Mouse (Mus musculus): ENCODE measurements at regions not wholly inside any gene's neighbourhood (a gene's known extent, or its start where the extent isn't known, plus 50 kb on each side); places are given as distances from the start of the nearest gene placed in this dataset.

DNA sequence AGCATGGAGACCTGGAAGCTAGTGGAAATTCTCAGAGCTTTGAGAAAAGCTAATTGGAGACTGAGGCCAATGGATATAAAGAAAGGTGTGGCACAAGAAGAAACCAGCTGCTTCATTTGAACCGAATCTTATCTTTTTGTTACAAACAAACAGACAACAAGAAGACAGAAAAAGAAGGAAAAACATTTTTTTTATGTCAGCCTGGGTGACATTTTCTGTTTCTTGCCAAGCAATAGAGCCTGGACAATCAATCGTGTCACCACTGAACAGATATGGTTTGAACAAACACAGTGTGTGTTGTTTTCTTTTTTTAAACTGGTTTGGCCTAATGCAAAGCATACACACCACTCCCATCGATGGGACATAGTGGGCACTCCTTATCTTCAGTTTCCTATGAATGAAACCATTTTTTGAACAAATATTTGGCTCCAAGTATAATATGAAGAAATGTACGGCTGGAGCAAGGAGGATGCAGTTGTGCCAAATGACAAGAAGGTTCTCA lies 244.3 kb upstream of the G2e3 start:
- TF ChIP-seq GABPA (IDR thresholded peaks at IDR 0.05; ENCODE audit: low read depth, low read length) (no peak), GATA1 (IDR thresholded peaks at IDR 0.05; ENCODE audit: low read depth, low read length) (no peak), E2F4 (IDR thresholded peaks at IDR 0.05; ENCODE audit: borderline replicate concordance, low read depth, low read length) (no peak), POLR2A (IDR thresholded peaks at IDR 0.05; ENCODE audit: control insufficient read depth in 1 of 2, insufficient read depth in 1 of 2, low read depth in 1 of 2, low read length in 2 of 2, poor library complexity in 1 of 2) (no peak), CTCF (IDR thresholded peaks at IDR 0.05 in 2 of 3, conservative IDR thresholded peaks at IDR 0.05 in 1 of 3; ENCODE audit: control insufficient read depth in 1 of 3, insufficient read depth in 1 of 3, low read depth in 2 of 3, low read length in 3 of 3, poor library complexity in 1 of 3, severe bottlenecking in 1 of 3) (no peak), POLR2AphosphoS2 (IDR thresholded peaks at IDR 0.05; ENCODE audit: low read length) (no peak), MXI1 (IDR thresholded peaks at IDR 0.05; ENCODE audit: low read depth, low read length) (no peak), TCF12 (IDR thresholded peaks at IDR 0.05; ENCODE audit: low read depth, low read length) (no peak)

Data from MEL (cell line).